Mouse (Mus musculus) right cerebral cortex, postnatal 10 days (tissue): ENCODE measurements at regions not wholly inside any gene's neighbourhood (a gene's known extent, or its start where the extent isn't known, plus 50 kb on each side); places are given as distances from the start of the nearest gene placed in this dataset.

Source experiments
- DNase-seq, 2 experiments: peaks; one replicate each; pipeline ENCODE4 v3.0.0; 2021; ENCODE audit warnings: low spot score in 2 of 2

DNA sequence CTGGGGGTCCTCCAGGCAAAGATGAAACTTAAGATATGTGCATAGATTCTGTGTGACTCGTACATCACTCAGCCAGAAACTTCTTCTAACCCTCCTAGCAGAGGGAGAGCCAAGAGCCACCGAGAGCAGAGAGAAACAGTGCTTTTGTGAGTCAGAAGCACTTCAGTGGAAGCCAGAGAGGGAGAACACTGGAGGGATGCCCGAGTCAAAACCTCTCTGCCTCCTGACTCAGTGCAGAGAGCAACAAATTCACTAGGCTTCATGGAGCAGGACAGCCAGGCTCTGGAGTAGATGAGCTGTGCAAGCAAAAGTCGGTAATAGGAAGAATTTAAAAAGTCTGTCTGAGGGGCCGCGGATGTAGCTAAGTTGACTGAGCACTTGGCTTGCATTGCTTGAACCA is 245.0 kb downstream of the Sox9 start:
- no peak for DNase-seq

GRCm38 (mm10) chr11:113028235-113028919 is 246.4 kb downstream of the Sox9 start:
- DNase-seq = no peak

DNA sequence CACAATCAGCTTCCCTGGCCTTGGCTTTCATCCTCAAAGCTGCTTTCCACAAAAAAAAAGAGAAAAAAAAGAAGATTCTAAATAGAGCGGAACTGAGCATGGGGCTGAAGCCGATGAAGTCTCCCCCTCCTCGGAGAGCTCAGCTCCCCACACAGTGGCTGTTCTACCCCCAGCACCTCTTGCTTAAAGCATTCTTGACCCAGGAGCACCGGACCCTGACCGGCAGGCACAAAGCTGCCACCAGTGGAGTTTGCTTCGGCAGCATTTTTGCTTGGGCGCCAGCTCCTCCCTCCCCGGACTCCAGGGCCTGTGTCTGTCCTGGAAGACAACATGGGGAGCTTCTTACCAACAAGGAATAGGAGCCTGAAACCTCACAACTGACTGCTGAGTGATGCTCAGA is 249.4 kb downstream of the Sox9 start:
- DNase-seq = no peak

DNA sequence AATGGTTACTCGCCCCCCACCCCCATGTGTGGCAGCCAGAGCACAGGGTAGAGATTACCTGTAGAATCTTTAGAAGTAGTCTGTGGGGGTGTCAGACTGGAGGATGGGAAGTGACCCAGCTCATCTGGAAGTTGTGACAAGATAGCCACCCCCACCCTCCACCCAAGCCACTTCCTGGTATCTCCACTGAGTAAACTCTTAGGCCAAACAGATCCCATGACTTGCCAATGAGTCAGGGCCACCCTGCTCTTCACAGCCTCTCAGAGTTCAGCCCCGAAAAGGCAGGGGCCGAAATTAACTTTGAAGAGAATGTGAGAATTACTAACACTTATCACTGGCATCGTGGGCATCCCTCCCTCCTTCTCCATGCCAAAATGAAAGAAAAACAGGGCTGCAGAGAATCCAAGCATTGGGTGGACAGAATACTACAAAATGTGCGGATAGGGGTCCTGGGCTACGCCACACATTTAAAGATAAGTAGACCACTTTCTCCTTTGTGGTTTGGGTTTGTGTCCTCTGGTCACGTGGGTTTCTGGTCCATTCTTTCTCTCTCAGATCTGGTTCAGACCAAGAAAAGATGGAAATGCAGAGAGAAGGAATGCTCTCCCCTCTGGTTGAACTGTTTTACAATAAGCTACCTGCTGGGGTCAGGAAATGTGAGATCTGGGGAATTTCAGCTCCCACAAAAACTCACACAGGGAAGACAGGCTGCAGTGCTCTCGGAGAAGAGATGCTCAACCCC is 250.6 kb downstream of the Sox9 start:
- no peak for DNase-seq

DNA sequence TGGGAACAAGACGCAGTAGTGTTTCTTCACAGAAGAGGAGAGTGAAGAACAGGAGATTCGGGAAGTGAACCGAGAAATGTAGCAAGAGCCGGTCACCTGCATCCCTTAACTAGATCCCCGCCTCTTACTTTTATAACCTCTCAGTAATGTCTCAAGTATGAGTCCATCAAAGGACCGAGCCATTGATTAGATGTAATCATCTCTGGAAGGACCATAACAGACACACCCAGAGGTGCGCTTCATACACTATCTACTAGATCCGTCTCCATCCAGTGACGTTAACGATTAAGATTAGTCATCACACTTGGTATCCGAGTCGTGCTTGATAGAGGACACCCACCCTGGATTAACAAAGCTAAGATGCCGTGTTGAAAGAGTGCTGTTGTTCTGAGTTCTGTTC is 252.9 kb downstream of the Sox9 start:
- no peak for DNase-seq

- no peak for DNase-seq
Measured at GRCm38 (mm10) chr11:113037736-113038135, 255.7 kb downstream of the Sox9 start.

- DNase-seq = no peak
Measured at GRCm38 (mm10) chr11:113042710-113043109, 260.7 kb downstream of the Sox9 start.

DNA sequence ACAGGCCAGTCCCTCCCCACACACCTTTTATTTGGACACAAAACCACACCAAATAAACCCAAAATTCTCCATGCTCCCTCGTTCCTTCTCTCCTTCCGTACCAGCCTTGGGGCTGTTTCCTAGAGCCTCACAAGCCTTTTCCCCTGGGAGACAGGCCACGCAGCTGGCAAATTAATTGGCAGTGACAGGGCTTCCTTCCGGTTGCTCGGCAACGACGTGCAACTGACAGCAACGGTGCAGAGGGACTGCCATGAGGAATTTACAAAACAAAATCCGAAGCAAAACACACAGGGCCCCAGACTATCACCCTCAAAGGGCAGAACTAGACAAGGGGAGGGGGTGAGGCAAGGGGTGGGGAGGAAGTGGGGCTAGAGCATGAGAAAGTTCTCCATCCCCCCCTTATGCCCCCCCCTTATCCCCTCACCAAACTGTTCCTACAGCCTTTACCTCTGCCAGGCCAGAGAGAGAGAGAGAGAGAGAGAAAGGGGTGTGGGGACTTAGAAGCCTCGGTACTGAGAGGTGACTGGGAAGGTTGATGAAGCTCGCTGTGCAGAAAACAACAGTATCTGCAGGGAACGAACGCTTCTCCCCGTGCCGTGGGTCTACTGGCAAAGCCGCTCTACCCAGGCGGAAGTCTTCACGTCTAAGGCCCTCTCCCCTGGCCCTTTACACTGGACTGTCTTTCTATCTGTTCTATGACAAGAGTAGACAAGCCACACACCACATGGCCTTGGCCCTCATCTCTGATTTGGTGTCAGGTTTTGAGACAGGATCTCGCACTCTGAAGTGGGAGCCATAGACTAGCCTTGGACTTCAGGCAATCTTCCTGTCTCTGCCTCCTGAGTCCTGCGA is 264.4 kb downstream of the Sox9 start:
- DNase-seq = peak; percentile 84 to 86

- peak in 1 of 2 experiments; percentile 42 for DNase-seq
Measured at GRCm38 (mm10) chr11:113048158-113048557, 266.1 kb downstream of the Sox9 start.

- no peak for DNase-seq
Measured at GRCm38 (mm10) chr11:113049593-113049992, 267.6 kb downstream of the Sox9 start.

- no peak for DNase-seq
Measured at GRCm38 (mm10) chr11:113052536-113052935, 270.5 kb downstream of the Sox9 start.

- no peak for DNase-seq
Measured at GRCm38 (mm10) chr11:113056042-113056632, 274.1 kb downstream of the Sox9 start.

DNA sequence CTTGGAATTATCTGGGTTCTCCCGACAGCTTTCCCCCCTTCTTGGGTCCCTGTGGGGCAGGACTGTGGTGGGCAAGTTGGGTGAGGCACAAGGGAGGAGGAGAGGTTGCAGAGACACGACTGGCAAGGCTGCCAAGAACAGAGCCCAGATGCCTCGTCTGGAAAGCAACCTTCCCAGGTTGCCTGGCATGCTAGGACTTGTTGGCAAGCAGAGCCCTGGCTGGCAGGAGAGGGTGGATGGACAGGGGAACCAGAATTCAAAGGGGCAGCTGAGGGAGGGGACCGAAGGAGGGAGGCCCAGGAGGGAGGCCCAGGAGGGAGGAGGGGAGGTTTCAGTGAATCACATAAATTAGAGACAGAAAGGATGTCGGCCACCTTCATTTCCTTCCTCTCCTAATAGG is 274.8 kb downstream of the Sox9 start:
- DNase-seq = peak; percentile 77 to 78

DNA sequence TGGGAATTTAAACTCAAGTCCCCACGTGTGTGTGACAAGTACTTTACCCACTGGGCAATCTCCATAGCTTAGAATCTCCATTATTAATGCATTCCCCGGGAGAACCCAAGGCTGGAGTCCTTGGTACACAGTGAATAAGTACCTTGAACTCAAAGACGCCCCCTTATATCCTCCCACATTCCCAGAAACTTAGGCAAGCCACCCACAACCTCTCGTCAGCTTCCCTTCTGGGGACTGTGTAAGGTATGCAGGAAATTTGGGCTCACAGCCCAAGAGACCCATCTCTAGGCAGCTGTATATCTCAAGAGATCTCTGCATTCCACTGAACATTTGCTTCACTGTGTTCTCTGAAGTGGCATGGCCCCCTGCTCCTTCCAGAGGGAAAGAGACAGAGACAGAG is 288.3 kb downstream of the Sox9 start:
- DNase-seq = no peak

- no peak for DNase-seq
Measured at GRCm38 (mm10) chr11:113071942-113072341, 289.9 kb downstream of the Sox9 start.

GRCm38 (mm10) chr11:113074328-113074727 is 292.3 kb downstream of the Sox9 start:
- DNase-seq = no peak

- no peak for DNase-seq
Measured at GRCm38 (mm10) chr11:113076371-113076770, 294.3 kb downstream of the Sox9 start.

- DNase-seq = no peak
Measured at GRCm38 (mm10) chr11:113080311-113080710, 298.3 kb downstream of the Sox9 start.

- no peak for DNase-seq
Measured at GRCm38 (mm10) chr11:113084442-113084841, 302.4 kb downstream of the Sox9 start.

DNA sequence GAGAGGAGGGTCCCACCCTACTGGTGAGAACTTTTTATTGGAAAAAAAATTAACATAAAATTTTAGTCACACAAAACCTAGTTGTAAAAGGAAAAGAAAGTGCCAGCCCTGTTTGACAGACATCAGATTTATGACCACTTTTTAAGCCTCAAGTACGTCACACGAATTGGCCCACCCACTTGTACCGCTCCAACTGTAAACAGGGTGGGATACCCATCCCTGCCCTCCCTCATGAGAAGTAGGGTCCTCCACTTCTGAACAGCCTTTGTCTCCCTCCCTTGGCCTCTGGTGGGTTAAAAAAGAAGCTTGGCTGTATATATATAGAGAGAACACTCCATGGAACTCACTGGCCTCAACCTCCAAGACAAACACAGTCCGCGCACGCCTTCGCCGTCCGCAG is 303.5 kb downstream of the Sox9 start:
- no peak for DNase-seq

- no peak for DNase-seq
Measured at GRCm38 (mm10) chr11:113087084-113087483, 305.1 kb downstream of the Sox9 start.
